Mouse (Mus musculus) lung, adult 18-20 months (tissue): ENCODE measurements around the gene Apc2.
"Not testable (repeated sequence)": the region's sequence is repeated elsewhere in the genome, so short reads cannot be mapped to it uniquely, and the experiment has no call there.

ENCODE experiments used
- DNase-seq, 2 experiments: peaks; one replicate each; pipeline ENCODE4 v3.0.0; 2022; ENCODE audit warnings: mixed read lengths in 2 of 2

Apc2 gene

DNA sequence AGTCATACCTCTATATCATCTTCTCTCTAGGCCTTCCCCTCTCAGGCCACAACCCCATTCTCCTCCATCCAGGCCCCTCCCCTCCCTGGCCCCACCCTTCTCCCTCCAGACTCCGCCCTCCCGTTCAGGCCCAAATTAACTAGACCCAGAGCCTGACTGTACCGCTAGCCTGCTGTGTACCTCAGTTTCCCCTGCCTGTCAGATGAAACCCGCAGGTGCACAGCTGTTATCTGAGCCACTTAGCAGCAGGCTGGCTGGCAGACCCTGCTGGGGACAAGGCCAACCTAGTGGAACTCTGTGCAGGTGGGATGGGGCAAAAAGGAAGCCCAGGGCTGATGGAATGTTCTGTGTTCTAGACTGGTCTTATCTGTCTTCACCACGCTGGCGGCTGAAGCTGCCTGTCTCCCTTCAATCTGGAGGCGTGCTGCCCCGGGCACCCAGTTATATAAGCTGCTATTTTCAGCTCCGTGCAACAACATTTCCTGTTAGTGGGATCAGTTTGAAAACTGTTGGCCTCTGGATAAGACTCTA, 48.4 kb downstream of the Apc2 start:
- peak; percentile 57 to 62 for DNase-seq

DNA sequence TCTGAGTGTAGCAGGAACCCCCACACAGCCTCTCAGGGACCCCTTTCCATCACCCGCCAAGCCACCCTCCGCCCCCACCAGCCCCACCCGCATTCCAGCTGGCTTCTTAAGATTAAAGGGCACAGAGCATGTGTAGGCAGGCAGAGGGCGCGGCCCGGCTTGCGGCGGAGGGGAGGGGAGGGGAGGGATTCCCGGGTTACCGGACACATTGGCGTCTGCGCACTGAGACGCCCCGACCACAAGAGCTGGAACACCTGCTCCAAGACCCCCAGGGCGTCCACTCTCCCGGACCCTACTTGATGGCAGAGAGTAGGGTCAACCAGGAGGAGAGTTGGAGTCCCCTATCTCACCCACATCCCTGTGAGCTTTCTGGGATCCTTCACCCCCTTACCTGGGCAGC, 49.3 kb downstream of the Apc2 start:
- DNase-seq: peak; percentile 70 to 76

DNA sequence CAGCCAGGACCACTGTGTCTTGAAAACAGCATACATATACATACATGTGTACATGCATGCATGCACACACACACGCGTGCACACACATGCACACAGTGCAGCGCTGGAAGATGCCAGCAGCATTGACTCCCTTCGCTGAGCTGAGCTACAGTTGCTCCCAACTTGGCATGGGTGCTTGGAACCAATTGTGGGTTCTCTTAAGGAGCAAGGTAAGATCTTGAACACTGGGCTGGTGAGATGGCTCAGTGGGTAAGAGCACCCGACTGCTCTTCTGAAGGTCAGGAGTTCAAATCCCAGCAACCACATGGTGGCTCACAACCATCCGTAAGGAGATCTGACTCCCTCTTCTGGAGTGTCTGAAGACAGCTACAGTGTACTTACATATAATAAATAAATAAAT, 50.2 kb downstream of the Apc2 start:
- DNase-seq: not testable (repeated sequence)

DNA sequence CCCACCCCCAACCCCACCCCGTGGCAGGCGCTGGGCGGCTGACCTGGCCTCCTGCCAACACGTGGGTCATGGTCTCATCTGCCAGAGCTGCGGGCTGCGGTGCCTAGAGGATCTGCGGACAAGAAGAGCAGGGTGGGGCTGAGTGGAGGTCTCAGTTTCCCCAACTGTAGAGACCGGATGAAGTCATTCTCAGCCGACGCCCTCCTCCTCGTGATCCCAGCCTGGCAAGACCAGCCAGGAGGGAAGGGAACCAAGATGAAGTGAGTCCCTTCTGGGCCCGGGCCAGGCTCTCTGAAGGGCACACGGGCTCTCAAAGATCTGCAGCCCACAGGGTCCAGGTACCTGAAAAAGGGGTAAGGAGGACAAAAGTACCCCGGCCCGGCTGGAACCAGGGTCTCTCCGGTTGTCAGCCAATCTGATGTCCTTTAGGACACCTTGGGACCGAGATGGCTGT, 51.8 kb downstream of the Apc2 start:
- DNase-seq: peak; percentile 65 to 66

- peak; percentile 67 to 77 for DNase-seq
Measured at GRCm38 (mm10) chr10:80348244-80348781, 52.5 kb downstream of the Apc2 start, which contains the start of gene Adamtsl5. Gene Adamtsl5 (minus strand): TSS chr10:80348412.

DNA sequence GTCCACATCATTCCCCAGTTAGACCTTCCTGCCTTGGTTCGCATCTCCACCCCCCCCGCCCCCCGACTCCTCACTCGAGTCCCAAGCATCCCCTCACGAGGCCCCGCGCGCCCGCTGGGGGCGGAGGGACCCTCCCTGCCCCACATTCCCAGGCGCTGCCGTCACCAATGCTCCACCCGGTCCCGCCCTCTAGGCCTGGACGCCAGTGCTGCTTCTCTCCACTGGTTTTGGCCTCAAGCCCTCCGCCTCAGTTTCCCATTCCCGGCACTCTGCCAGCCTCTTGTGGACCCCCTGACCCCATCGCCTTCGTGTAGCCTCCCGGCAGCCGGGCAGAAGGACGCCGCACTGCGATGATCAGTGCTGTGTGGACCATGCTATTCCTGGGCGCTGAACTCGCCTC, 53.2 kb downstream of the Apc2 start:
- DNase-seq: peak in 1 of 2 experiments; percentile 35

GRCm38 (mm10) chr10:80350292-80350691, 54.5 kb downstream of the Apc2 start:
- peak; percentile 81 to 83 for DNase-seq

DNA sequence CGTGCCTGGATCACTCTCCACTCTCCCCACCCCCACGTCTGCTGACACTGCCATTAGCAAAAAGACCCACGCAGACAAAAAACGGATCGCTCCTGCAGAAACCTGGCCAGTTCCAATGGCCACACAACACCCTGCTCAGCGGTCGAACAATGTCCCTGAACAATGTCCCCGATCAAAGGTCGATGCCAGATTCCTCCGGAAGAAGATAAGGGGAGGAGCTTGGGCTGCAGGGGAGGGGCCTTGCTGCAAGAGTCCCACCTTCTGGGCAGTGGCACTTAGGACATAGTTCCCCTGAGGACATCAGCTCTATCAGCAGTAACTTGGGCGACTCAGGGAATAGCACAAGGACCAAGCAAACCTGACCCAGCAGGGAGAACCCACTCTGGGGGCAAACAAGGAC, 56.1 kb downstream of the Apc2 start:
- no peak for DNase-seq

- DNase-seq: no peak
Measured at GRCm38 (mm10) chr10:80352727-80353126, 57.0 kb downstream of the Apc2 start.

DNA sequence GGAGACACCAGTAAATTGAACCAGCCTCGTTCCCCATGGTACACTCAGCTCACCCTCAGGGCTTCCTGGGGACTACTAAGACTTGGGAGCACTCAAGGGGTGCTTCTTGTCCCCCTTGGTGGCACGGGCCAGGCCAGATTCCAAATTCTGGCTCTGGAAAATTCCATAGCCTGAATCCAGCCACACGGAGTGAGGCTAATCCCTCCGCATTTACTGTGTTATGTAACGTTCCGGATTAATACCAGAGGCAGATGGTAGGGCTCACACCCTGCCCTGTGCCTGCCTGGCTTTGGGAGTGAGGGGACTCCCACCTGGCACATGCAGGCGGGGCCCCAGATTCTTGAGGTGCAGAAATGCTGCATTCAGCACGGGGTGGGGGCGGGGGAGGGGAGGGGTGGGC, 59.7 kb downstream of the Apc2 start:
- DNase-seq: no peak

GRCm38 (mm10) chr10:80356001-80356682, 60.4 kb downstream of the Apc2 start, which contains the start of gene Plk5:
Gene Plk5 (plus strand): TSS chr10:80356459.
- DNase-seq: no peak

DNA sequence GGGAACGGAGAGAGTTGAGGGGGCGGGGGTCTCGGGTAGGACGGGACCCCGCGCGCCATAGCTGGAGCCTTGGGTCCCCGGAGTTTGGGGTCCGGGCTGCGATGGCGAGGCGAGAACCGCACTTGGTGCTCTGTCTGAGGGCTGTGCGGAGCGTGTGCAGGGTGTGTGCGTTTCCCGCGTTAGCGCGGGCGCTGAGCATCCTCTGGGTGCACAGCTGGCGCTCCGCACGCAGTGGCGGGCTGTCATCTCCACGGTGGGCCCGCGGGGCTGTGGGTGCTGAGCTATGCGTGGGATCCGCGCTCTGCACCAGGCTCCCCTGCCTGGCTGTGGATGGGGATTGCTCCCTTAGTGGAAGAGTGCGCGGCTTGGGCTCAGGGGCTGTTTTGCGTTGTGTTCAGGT, 61.0 kb downstream of the Apc2 start:
- DNase-seq: no peak

DNA sequence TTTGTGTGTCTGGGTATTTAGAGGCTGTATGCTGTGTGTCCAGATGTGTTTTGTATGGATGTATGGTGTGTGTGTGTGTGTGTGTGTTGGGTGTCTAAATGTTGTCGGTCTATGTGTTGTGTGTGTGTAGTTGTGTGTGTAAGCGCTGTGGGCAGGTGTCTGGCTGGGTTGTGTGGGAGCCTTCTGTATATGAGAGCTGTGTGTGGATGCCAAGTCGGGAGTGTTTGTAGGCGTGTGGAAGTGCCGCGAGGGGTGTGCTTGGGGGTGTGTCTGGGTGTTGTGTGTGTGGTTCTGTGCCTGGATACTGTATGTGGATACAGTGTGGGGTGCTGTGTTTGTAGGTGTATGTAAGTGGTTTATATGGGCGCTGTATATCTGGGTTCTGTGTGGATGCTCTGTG, 61.6 kb downstream of the Apc2 start:
- DNase-seq: no peak

DNA sequence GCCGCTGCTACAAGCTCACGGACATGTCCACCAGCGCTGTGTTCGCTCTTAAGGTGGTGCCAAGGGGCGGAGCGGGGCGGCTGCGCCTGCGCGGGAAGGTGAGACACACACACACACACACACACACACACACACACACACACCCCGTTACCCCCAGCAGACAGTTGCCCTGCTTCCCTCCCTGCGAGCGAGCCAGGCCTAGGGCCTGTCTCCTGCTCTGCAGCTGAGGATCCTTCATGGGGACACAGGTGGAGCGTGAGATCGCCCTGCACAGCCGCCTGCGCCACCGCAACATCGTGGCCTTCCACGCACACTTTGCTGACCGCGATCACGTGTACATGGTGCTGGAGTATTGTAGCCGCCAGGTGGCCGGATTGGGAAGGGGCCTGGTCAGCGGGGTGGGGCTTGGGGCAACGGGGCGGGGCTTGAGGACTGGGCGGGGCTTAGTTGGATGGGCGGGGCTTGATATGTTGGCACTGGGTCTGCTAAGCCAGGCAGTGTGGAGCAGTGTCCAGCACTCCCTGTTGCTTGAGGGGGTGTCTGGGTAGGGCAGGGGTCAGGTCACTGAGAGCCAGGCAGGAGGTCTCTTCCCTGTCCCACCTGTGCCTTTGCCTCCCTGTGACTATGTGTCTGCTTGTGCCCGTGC, 62.3 kb downstream of the Apc2 start:
- peak; percentile 33 to 55 for DNase-seq

- DNase-seq: no peak
Measured at GRCm38 (mm10) chr10:80363734-80364133, 68.0 kb downstream of the Apc2 start.

GRCm38 (mm10) chr10:80365736-80366135, 70.0 kb downstream of the Apc2 start:
- DNase-seq: no peak
